Mouse (Mus musculus): ENCODE measurements around the gene Sufu. TPM values are rescaled to one million over a fixed set of nuclear protein-coding genes. Genes with fewer than 3 reads are reported as not detected.
A peak's percentile ranks its signal among the peaks of the same experiment; 100 is the strongest.

The Sufu gene
- polyA plus RNA-seq, 1 experiment from 2014 or later, result 50.2 TPM

DNA sequence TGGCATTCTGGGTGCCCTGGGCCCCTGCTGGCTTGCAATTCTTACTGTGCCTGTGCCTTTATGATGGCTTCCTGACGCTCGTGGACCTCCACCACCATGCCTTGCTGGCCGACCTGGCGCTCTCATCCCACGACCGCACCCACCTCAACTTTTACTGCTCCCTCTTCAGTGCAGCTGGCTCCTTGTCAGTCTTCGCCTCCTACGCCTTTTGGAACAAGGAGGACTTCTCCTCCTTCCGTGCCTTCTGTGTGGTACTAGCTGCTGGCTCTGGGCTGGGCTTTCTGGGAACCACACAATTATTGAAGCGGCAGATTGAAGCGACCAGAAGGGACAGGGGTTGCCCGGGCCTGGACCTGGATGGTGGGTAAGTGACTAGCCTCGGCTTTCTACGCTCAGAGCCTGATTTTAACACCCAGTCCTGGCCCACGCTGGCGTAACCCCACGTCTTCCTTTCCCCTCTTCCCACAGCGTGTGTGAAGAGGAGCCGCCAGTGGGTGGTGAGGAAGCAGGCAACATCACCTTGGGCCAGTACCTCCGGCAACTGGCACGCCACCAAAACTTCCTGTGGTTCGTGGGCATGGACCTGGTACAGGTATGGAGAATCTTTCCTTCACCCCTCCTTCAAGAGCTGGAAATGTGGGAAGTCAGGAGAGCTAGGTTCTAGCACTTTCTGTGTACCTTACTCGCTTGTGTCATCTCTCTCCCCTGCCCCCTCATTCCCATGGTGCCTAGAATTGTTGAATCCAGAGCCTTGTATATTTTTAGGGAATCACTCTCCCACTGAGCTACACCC, 28.7 kb upstream of the Sufu start:
- Histone ChIP-seq H3K27me3 (ENCODE audit: low read depth, poor library complexity, severe bottlenecking) (no peaks in the 10 kb centered on the region), H3K4me3 (no peak overlapping the region), H3K9me3 (replicated peaks) (no peaks in the 10 kb centered on the region), H3K4me1 (no peaks in the 10 kb centered on the region), H3K27ac (replicated peaks) (no peak overlapping the region), H3K36me3 (no peaks in the 10 kb centered on the region)
- DNase-seq (ENCODE audit: low spot score), result no peak
- 87% methylated on average over 23 of the region's 23 CpGs for WGBS

GRCm38 (mm10) chr19:46369204-46369603, 27.5 kb upstream of the Sufu start:
- Histone ChIP-seq H3K9me3 (replicated peaks) (no peaks in the 10 kb centered on the region), H3K4me1 (peaks cover 4% of the 10 kb centered on the region)
- WGBS, result 37% methylated on average over 4 of the region's 4 CpGs

GRCm38 (mm10) chr19:46374477-46375088, 22.1 kb upstream of the Sufu start:
- Histone ChIP-seq H3K27ac (replicated peaks) (peak overlapping the region; percentile 59; the same call in 1 of the 2 replicates), H3K4me1 (peaks cover 14% of the 10 kb centered on the region), H3K36me3 (peaks cover 36% of the 10 kb centered on the region), H3K9me3 (replicated peaks) (no peaks in the 10 kb centered on the region), H3K4me3 (no peak overlapping the region), H3K27me3 (ENCODE audit: low read depth, poor library complexity, severe bottlenecking) (no peaks in the 10 kb centered on the region)
- peak; percentile 27 for DNase-seq (ENCODE audit: low spot score)
- whole genome bisulfite sequencing, result 48% methylated on average over 21 of the region's 21 CpGs

More at GRCm38 (mm10) chr19:46369204-46369603, 27.5 kb upstream of the Sufu start:
- Histone ChIP-seq H3K27me3 (ENCODE audit: low read depth, poor library complexity, severe bottlenecking) (no peaks in the 10 kb centered on the region), H3K27ac (replicated peaks) (no peak overlapping the region), H3K36me3 (no peaks in the 10 kb centered on the region), H3K4me3 (no peak overlapping the region)
- DNase-seq (ENCODE audit: low spot score), result peak; percentile 46

DNA sequence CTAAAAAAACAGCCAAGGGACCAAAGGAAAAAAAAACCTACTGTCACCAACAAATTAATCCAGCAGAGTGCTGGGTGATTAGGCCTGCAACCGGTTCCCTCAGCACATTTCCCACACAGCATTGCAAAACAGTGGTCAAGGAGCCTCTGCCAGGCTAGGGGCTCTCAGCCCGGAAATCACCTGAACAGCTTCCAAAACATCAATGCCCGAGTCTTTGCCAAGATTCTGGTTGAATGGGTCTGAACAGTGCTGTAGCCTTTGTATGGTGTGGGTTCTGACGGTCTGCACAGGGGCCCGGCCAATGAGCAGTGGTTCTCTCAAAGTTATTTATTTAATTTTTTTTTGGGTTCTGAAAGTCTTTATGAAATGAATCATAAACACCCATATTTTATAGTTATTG, 21.2 kb upstream of the Sufu start:
- Histone ChIP-seq H3K27ac (replicated peaks) (no peak overlapping the region), H3K36me3 (peaks cover 45% of the 10 kb centered on the region), H3K27me3 (ENCODE audit: low read depth, poor library complexity, severe bottlenecking) (no peaks in the 10 kb centered on the region), H3K4me1 (peaks cover 14% of the 10 kb centered on the region), H3K9me3 (replicated peaks) (no peaks in the 10 kb centered on the region), H3K4me3 (no peak overlapping the region)
- 68% methylated on average over 5 of the region's 5 CpGs for WGBS
- DNase-seq (ENCODE audit: low spot score), result no peak

GRCm38 (mm10) chr19:46375891-46376290, 20.8 kb upstream of the Sufu start:
- Histone ChIP-seq H3K4me1 (peaks cover 14% of the 10 kb centered on the region), H3K9me3 (replicated peaks) (no peaks in the 10 kb centered on the region), H3K4me3 (no peak overlapping the region), H3K27ac (replicated peaks) (no peak overlapping the region), H3K36me3 (peaks cover 49% of the 10 kb centered on the region), H3K27me3 (ENCODE audit: low read depth, poor library complexity, severe bottlenecking) (no peaks in the 10 kb centered on the region)
- 72% methylated on average over 4 of the region's 4 CpGs for WGBS
- DNase-seq (ENCODE audit: low spot score), result no peak

DNA sequence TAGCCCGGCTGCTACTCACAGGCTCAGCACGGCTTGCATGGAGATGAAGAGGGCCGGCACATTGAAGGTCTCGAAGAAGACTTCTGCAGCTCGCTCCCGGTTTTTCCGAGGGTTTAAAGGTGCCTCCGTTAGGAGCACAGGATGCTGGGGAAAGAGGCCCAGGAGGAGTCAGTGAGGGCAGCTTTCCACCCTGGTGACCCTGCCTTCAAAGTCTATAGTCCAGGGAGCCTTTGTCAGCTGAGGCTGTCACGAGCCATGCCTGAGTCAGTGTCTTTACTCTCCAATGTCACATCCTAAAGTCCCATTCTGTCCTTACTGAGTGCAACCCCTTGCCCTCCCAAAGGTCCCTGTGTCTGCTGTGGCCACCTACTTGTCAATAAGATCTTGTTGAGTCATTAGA, 14.4 kb upstream of the Sufu start:
- Histone ChIP-seq H3K27ac (replicated peaks) (no peak overlapping the region), H3K36me3 (peaks cover 97% of the 10 kb centered on the region), H3K9me3 (replicated peaks) (no peaks in the 10 kb centered on the region), H3K4me1 (no peaks in the 10 kb centered on the region), H3K4me3 (no peak overlapping the region), H3K27me3 (ENCODE audit: low read depth, poor library complexity, severe bottlenecking) (no peaks in the 10 kb centered on the region)
- DNase-seq (ENCODE audit: low spot score), result no peak
- WGBS, result 91% methylated on average over 9 of the region's 9 CpGs

GRCm38 (mm10) chr19:46389872-46390271, 6.8 kb upstream of the Sufu start:
- H3K27ac ChIP-seq (replicated peaks), result no peak overlapping the region
- H3K4me3 ChIP-seq, result no peak overlapping the region
- no peak for DNase-seq (ENCODE audit: low spot score)
- peaks cover 20% of the 10 kb centered on the region for H3K4me1 ChIP-seq
- H3K36me3 ChIP-seq, result peaks cover 52% of the 10 kb centered on the region
- no peaks in the 10 kb centered on the region for H3K27me3 ChIP-seq (ENCODE audit: low read depth, poor library complexity, severe bottlenecking)
- 85% methylated on average over 5 of the region's 5 CpGs for WGBS
- H3K9me3 ChIP-seq (replicated peaks), result no peaks in the 10 kb centered on the region

DNA sequence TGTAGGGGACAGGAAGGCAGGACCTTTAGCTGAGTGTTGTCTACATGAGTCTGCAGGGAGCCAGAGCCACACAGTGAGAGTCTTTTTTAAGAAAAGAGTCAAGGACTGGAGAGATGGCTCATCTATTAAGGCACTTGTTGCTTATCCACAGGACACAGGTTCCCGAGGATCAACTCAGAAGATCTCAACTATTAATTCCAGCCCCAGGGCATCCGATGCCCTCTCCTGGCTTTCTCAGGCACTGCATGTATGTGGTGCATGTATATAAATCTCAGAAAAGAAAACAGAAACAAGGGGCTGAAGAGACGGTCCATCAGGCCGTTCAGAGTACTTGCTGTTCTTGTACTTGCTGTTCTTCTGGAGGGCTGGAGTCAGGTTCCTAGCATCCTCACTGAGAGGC, 4.7 kb upstream of the Sufu start:
- Histone ChIP-seq H3K4me3 (no peak overlapping the region), H3K9me3 (replicated peaks) (no peaks in the 10 kb centered on the region), H3K27me3 (ENCODE audit: low read depth, poor library complexity, severe bottlenecking) (no peaks in the 10 kb centered on the region), H3K36me3 (peaks cover 33% of the 10 kb centered on the region), H3K27ac (replicated peaks) (no peak overlapping the region), H3K4me1 (peaks cover 32% of the 10 kb centered on the region)
- WGBS, result 48% methylated on average over 4 of the region's 4 CpGs
- peak; percentile 56 for DNase-seq (ENCODE audit: low spot score)

DNA sequence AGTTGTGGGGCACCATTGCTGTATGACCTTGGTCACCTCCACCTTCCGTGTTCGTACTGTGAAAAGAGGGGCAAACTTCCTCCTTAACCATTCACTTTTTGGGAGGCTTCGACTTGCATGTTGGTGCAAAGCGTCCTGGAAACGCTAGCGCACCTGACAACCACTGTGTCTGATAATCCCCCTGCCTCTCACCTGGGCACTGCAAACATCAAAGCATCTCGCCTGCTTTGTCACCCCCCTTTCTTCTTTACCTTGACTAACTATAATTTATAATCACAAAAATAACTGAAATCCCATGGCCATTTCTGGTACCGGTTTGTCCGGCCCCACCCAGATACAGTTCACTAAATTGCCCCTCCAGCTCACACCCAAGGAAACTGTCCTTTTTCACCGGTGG, 2.0 kb upstream of the Sufu start:
- H3K4me3 ChIP-seq, result peak overlapping the region; percentile 90
- peak overlapping the region; percentile 94; the same call in 1 of the 2 replicates for H3K27ac ChIP-seq (replicated peaks)
- no peaks in the 10 kb centered on the region for H3K27me3 ChIP-seq (ENCODE audit: low read depth, poor library complexity, severe bottlenecking)
- H3K36me3 ChIP-seq, result peaks cover 18% of the 10 kb centered on the region
- WGBS, result 8% methylated on average over 10 of the region's 10 CpGs
- peaks cover 51% of the 10 kb centered on the region for H3K4me1 ChIP-seq
- H3K9me3 ChIP-seq (replicated peaks), result no peaks in the 10 kb centered on the region
- DNase-seq (ENCODE audit: low spot score), result no peak

DNA sequence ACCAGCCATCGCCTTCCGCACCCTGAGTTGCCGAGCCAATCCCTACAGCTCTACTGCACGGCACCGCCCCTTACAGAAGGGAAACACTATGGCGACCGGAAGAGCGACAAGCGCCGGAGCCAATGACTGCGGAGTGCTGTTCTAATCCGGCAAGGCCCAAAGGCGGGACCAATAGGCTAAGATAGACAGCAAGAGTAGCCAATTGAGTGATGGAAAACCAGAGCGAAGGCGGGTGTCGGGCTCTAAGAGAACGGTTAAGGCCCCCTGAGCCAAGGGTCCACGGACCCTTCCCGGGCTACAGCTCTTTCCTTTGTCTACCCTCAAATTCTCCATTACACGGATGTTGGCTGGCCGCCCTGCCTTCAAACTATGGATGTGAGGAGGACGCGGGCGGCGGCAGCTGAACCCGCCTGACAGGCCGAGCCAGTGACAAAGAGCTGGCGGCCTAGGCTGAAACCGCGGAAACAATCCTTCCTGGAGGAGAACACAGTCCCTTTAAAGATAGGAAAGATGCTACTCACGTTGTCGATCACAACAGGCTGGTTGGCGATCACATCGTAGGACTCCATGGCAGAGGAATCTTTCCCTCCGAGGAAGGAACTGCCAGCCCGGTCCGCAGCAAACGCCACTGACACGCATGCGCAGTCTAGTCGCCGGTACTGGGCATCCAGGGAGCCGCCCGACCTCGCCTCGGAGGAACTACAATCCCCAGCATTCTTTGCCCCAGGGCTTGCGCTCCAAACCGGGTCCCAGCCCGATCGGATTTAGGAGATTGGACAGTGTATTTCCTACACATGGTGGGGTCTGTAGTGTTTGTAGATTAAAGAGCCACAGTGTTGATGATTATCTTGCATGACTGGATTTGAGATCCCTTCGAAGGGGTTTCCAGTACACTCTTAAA, 1.3 kb upstream of the Sufu start, which contains the start of gene Actr1a:
Actr1a (minus strand) TSS at position 640 of the 901 bp plus-strand sequence.
- Histone ChIP-seq H3K4me1 (peaks cover 53% of the 10 kb centered on the region), H3K36me3 (peaks cover 13% of the 10 kb centered on the region), H3K9me3 (replicated peaks) (no peaks in the 10 kb centered on the region), H3K4me3 (peak within 1 kb of the TSS; percentile 90), H3K27me3 (ENCODE audit: low read depth, poor library complexity, severe bottlenecking) (no peaks in the 10 kb centered on the region), H3K27ac (replicated peaks) (peak within 1 kb of the TSS; percentile 94)
- WGBS, result under 1% methylated on average over 51 of the region's 51 CpGs
- DNase-seq (ENCODE audit: low spot score), result peak; percentile 97

DNA sequence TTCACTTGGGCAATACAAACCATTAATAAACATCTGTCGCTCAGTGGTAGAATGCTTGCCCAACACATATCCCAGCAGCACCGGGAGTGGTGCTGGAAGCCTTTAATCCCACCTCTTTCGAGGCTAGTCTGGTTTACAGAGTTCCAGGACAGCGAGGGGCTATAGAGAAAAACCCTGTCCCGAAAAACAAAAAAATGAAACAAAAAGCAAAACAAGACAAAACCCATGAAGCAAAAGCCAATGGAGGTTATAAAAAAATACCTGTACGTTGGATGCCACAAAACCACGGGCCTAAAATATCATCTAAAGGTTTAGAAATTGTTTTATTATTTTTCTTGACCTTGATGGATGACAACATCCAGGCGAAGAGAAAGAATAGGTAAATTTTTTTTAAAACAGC, 587 bp upstream of the Sufu start:
- WGBS, result 11% methylated on average over 8 of the region's 8 CpGs

DNA sequence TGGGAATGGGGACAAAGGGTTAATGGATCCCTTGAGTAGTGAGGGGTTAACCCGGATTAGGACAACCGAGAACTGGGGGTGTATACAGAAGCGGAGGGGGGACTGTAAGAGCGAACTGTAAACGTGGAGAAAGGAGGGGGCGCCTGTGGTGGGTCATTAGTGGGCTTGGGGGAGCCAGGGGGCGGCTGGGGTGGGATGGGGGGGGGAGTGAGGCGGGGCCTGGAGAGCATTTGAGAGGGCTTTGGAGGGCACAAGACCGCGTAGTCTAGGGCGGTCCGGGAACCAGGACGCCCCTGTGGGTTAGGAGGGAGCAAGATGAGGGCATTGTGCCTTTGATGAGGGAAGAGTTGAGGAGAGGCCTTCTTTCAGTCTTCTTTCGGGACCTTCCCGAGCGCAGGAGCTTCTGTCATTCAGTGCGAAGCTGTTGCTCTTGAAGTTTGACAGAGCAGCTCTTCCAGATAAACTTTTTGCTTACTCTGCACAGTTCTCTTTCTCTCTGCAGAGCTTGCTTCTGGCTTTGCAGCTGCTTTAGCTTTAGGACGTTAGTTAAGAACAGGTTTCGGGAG, 823 bp downstream of the Sufu start:
- DNase-seq (ENCODE audit: low spot score), result peak; percentile 55
- no peaks in the 10 kb centered on the region for H3K9me3 ChIP-seq (replicated peaks)

More for the DNA sequence above, 587 bp upstream of the Sufu start:
- Histone ChIP-seq H3K27ac (replicated peaks) (peak overlapping the region; percentile 94), H3K9me3 (replicated peaks) (no peaks in the 10 kb centered on the region), H3K36me3 (peaks cover 14% of the 10 kb centered on the region), H3K4me3 (peak overlapping the region; percentile 90), H3K4me1 (peaks cover 54% of the 10 kb centered on the region), H3K27me3 (ENCODE audit: low read depth, poor library complexity, severe bottlenecking) (no peaks in the 10 kb centered on the region)
- DNase-seq (ENCODE audit: low spot score), result no peak

More for the DNA sequence above, 823 bp downstream of the Sufu start:
- no peaks in the 10 kb centered on the region for H3K27me3 ChIP-seq (ENCODE audit: low read depth, poor library complexity, severe bottlenecking)
- H3K27ac ChIP-seq (replicated peaks), result peak overlapping the region; percentile 93
- peak overlapping the region; percentile 90 for H3K4me3 ChIP-seq
- WGBS, result 3% methylated on average over 19 of the region's 19 CpGs
- peaks cover 22% of the 10 kb centered on the region for H3K36me3 ChIP-seq
- peaks cover 54% of the 10 kb centered on the region for H3K4me1 ChIP-seq

Data from midbrain, embryonic 10.5 days (tissue).